Comparison of ENCODE assay signal across 8 mouse cellular contexts in genomic region chr2:73893473-73894270, GRCm38 (mm10). TPM values are rescaled to one million over a fixed set of nuclear protein-coding genes. Genes with fewer than 3 reads are reported as not detected.
DNase-seq lines count a peak whose midpoint lies in the region; ATAC-seq and TF ChIP-seq lines count a peak whose summit lies in the region.

No protein-coding gene starts in this region.

- no peaks in the 10 kb centered on the region; the same call in 1 of the 2 replicates for H3K4me1 ChIP-seq in cerebellum, adult 2 months (ENCODE audit: control insufficient read depth, insufficient read depth, low read length)
- H3K4me1 ChIP-seq in testis, adult 2 months (ENCODE audit: control insufficient read depth, insufficient read depth, low read length), result peaks cover 4% of the 10 kb centered on the region
- H3K4me1 ChIP-seq in hindbrain, embryonic 14.5 days (replicated peaks; ENCODE audit: control insufficient read depth, insufficient read depth, low read length), result peaks cover 17% of the 10 kb centered on the region; the same call in 1 of the 2 replicates
- peaks cover 18% of the 10 kb centered on the region for H3K4me1 ChIP-seq in midbrain, embryonic 15.5 days

- peak overlapping the region; percentile 95 for H3K4me3 ChIP-seq in cerebellum, adult 2 months (replicated peaks; ENCODE audit: insufficient read depth, low read depth, low read length)
- H3K4me3 ChIP-seq in testis, adult 2 months (ENCODE audit: control insufficient read depth, low read depth, low read length), result peak overlapping the region; percentile 99
- peak overlapping the region; percentile 85 for H3K4me3 ChIP-seq in hindbrain, embryonic 14.5 days (replicated peaks; ENCODE audit: low read length)
- peak overlapping the region; percentile 98 for H3K4me3 ChIP-seq in midbrain, embryonic 15.5 days

- no peaks in the 10 kb centered on the region for H3K27me3 ChIP-seq in cerebellum, adult 2 months (ENCODE audit: control insufficient read depth, insufficient read depth, low read length)
- no peaks in the 10 kb centered on the region for H3K27me3 ChIP-seq in testis, adult 2 months (ENCODE audit: control insufficient read depth, insufficient read depth, low read length)
- no peaks in the 10 kb centered on the region for H3K27me3 ChIP-seq in hindbrain, embryonic 14.5 days (ENCODE audit: control insufficient read depth, insufficient read depth, low read length)
- H3K27me3 ChIP-seq in midbrain, embryonic 15.5 days (replicated peaks), result no peaks in the 10 kb centered on the region

- ATAC-seq in cerebellum, adult (ENCODE audit: insufficient number of reproducible peaks, low FRiP score, low TSS enrichment), result no peak
- ATAC-seq in hindbrain, embryonic 14.5 days (ENCODE audit: low FRiP score), result no peak
- no peak for ATAC-seq in midbrain, embryonic 15.5 days (replicated peaks)
- no peak for ATAC-seq in granulocyte monocyte progenitor cell, adult 5-6 weeks (replicated peaks; ENCODE audit: poor library complexity, severe bottlenecking)

- peak; percentile 29 to 32 for DNase-seq in cerebellum, adult 2 months
- DNase-seq in testis, postnatal 14 days (ENCODE audit: low spot score), result no peak
- DNase-seq in hindbrain, embryonic 14.5 days (ENCODE audit: low spot score), result peak; percentile 40
- DNase-seq in natural killer cell, adult 2 months (ENCODE audit: low spot score in 2 of 2), result no peak

- TF ChIP-seq CTCF in cerebellum, adult 2 months (IDR thresholded peaks at IDR 0.05; ENCODE audit: borderline replicate concordance, insufficient read depth, low read depth, low read length), result no peak
- TF ChIP-seq CTCF in testis, adult 2 months (IDR thresholded peaks at IDR 0.05; ENCODE audit: control insufficient read depth, insufficient read depth, insufficient replicate concordance, low read depth, low read length), result no peak

- no peaks in the 10 kb centered on the region for H3K9me3 ChIP-seq in hindbrain, embryonic 14.5 days (ENCODE audit: control insufficient read depth, low read length)
- no peaks in the 10 kb centered on the region for H3K9me3 ChIP-seq in midbrain, embryonic 15.5 days

- WGBS in cerebellum, adult 2 months, result 47% methylated on average over 22 of the region's 22 CpGs
- 64% methylated on average over 22 of the region's 22 CpGs for WGBS in hindbrain, embryonic 14.5 days
- 65% methylated on average over 22 of the region's 22 CpGs for WGBS in midbrain, embryonic 15.5 days

- TF ChIP-seq POLR2A in cerebellum, adult 2 months (IDR thresholded peaks at IDR 0.05; ENCODE audit: borderline replicate concordance, insufficient read depth, low read length), result no peak
- TF ChIP-seq POLR2A in testis, adult 2 months (IDR thresholded peaks at IDR 0.05; ENCODE audit: control insufficient read depth, low read depth, low read length), result no peak

- peak overlapping the region; percentile 52 for H3K4me2 ChIP-seq in hindbrain, embryonic 14.5 days (replicated peaks)
- H3K4me2 ChIP-seq in midbrain, embryonic 15.5 days, result peak overlapping the region; percentile 69

- no peak overlapping the region for H3K27ac ChIP-seq in cerebellum, adult 2 months (ENCODE audit: insufficient read depth, low read length)
- H3K27ac ChIP-seq in testis, adult 2 months (ENCODE audit: control insufficient read depth, insufficient read depth, low read depth, low read length), result no peak overlapping the region
- H3K27ac ChIP-seq in hindbrain, embryonic 14.5 days, result peak overlapping the region; percentile 92
- H3K27ac ChIP-seq in midbrain, embryonic 15.5 days, result peak overlapping the region; percentile 96

- H3K9ac ChIP-seq in hindbrain, embryonic 14.5 days, result peak overlapping the region; percentile 77
- peak overlapping the region; percentile 82 for H3K9ac ChIP-seq in midbrain, embryonic 15.5 days

- H3K36me3 ChIP-seq in testis, adult 2 months (ENCODE audit: control insufficient read depth, insufficient read depth, low read length), result no peaks in the 10 kb centered on the region
- H3K36me3 ChIP-seq in hindbrain, embryonic 14.5 days (replicated peaks; ENCODE audit: control insufficient read depth, insufficient read depth), result no peaks in the 10 kb centered on the region
- no peaks in the 10 kb centered on the region for H3K36me3 ChIP-seq in midbrain, embryonic 15.5 days (replicated peaks)

RNA-seq across cellular contexts. Expression of gene Atf2, which starts 1.2 kb away (rescaled TPM):
- 45.8 and 47.4 TPM in 2 replicates for polyA plus RNA-seq in cerebellum, adult 2 months (2012; rRNA removed)
- 34.1 and 41.4 TPM in 2 replicates for polyA plus RNA-seq in testis, adult 2 months (2012; rRNA removed)
- 109 and 112 TPM in 2 replicates for polyA plus RNA-seq in hindbrain, embryonic 14.5 days (2014; fragmentation: Nextera tagmentation; extraction: Ambion mirVana)
- polyA plus RNA-seq in midbrain, embryonic 15.5 days (2015; fragmentation: Nextera tagmentation; extraction: Ambion mirVana), result 115 and 119 TPM in 2 replicates
- total RNA-seq in granulocyte monocyte progenitor cell, adult 5-6 weeks (2014; fragmentation: Nextera tagmentation), result 70.3 and 88.3 TPM in 2 replicates
- 56.9 and 58.9 TPM in 2 replicates for total RNA-seq in granulocyte monocyte progenitor cell, adult 5-6 weeks (2017)

RNA-seq across cellular contexts. Expression of gene Atp5g3, which starts 17.5 kb away (rescaled TPM):
- polyA plus RNA-seq in cerebellum, adult 2 months (2012; rRNA removed), result 1,072 and 1,080 TPM in 2 replicates
- 126 and 130 TPM in 2 replicates for polyA plus RNA-seq in testis, adult 2 months (2012; rRNA removed)
- 1,179 and 1,295 TPM in 2 replicates for polyA plus RNA-seq in hindbrain, embryonic 14.5 days (2014; fragmentation: Nextera tagmentation; extraction: Ambion mirVana)
- polyA plus RNA-seq in midbrain, embryonic 15.5 days (2015; fragmentation: Nextera tagmentation; extraction: Ambion mirVana), result 968 and 1,008 TPM in 2 replicates
- 920 and 947 TPM in 2 replicates for total RNA-seq in granulocyte monocyte progenitor cell, adult 5-6 weeks (2014; fragmentation: Nextera tagmentation)
- total RNA-seq in granulocyte monocyte progenitor cell, adult 5-6 weeks (2017), result 149 and 176 TPM in 2 replicates

Comparison
In these comparisons a context has a peak if more than half of its experiments do, and no peak if none do; other contexts are left out.
1. DNase-seq: peak in cerebellum, adult 2 months (2 of 2) and hindbrain, embryonic 14.5 days (single experiment); none in testis, postnatal 14 days (single experiment) and natural killer cell, adult 2 months (0 of 2).
2. H3K27ac ChIP-seq: peak in hindbrain, embryonic 14.5 days (single experiment) and midbrain, embryonic 15.5 days (single experiment); none in cerebellum, adult 2 months (single experiment) and testis, adult 2 months (single experiment).
3. Peak in every context shown above with its lines, with median percentiles within 50 percentile points of each other: H3K4me3 ChIP-seq.